Mouse (Mus musculus) left cerebral cortex, adult 18-20 months (tissue): ENCODE data around the gene Hivep3. TPM values are rescaled to one million over a fixed set of nuclear protein-coding genes. Genes with fewer than 3 reads are reported as not detected.

Source experiments
- DNase-seq, 2 experiments: peaks; one replicate each; pipeline ENCODE4 v3.0.0; 2021 to 2022; ENCODE audit warnings: low spot score in 2 of 2, mixed read lengths in 1 of 2
- total RNA-seq, 2 experiments: library from RNA; stranded (reverse); gene quantifications; 2 replicates each; pipeline ENCODE4 v1.2.3; 2021

Hivep3 gene
- total RNA-seq, 2 experiments from 2014 or later, result 56.0 to 56.9 TPM

DNA sequence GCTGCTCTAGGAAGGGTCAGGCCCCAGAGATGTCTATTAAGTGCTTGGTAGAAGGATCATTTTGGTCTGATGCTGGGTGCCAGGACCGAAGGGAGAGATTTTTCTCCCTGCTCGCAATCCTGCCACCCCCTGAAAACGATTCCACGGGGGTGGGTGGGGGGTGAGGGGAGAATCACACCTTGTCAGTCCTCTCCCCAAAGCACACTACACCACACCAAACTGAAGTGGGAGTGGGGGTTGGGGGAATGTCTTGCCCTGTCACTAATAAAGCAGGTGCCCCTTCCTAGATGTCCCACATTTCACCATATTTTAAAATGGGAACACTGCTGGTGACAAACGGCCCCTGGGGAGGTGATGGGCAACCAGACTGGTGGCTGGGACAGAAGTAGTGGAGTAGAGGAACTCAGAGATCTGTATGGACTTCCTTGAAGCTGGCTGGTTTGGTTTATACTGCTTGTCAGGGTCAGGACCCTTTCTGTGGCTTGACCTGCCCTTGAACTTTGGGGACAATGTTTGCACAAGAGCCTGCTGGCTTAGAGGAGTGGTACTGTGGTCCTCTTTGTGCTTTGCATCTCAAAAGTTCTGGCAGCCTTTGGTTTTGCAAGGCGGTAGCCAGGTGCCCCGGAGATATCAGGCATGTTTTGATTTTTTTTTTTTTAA lies 81.7 kb downstream of the Hivep3 start:
- peak in 1 of 2 experiments; percentile 41 for DNase-seq

DNA sequence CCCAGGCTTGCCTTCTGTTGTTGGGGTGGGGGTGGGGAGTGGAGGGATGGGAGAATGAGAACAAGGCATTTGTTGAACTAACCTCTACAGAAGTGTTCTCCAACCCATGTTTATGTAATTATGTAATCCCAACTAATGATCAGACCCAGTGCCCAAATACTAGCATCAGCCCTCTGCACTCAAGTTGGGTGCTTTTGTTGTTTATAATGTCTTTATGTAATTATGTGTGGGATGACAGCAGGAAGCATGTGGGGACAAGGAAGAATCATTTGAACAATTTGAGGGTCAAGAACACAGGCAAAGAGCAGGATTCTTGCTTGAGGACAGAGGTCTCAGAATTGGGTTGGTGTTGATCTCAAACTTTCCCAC lies 82.2 kb downstream of the Hivep3 start:
- no peak for DNase-seq

DNA sequence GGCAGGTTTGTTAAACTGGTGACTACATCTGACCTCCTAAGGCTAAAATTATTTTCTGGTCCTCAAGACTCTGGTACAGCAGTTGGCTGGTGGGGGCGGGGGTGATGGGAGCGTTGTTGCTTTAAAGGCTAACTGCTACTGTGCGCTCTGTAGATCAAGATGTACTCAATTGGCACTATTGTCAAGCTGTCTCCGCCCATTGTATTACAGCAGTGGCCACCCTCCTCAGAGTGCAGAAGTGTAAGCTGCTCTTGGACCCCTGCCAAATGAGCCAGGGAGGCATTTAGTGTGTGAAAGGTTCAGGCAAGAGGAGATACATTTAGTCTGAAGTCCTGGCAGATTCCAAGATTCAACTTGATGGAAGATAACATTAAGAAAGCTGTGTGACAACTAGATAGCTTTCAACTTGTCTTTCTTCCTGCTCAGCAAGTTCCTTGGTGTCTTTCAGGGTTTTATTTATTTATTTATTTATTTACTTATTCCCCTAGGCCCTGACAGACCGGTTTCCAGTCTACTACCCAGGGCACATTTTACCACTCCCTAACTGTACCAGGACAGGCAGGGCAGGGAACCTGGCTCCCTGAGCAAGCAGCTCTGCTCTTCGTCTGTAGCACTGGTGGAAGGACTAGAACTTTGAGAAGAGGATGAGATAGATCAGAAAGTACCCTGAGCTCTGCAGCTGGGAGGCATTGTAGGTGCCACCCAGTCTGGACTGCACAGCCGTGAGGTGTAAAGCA lies 83.2 kb downstream of the Hivep3 start:
- DNase-seq, result peak; percentile 29 to 33

DNA sequence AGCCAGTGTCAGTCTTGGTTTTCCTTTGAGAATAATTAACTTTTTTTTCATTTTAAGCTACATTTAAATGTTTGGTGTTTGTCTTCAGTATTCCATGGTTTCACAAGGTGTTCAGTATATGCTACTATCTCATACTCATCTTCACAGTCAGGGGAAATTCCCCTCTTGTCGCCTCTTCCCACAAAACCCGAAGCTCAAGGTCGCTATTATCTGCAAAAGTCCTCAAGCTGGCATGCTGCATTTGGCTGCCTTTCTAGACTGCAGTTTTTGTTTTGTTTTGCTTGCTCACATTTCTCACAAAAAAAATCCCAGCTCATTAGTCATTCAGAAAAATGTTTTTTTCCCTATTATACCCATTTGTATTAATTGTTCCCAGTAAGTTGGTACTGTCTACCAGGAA lies 92.4 kb downstream of the Hivep3 start:
- no peak for DNase-seq

DNA sequence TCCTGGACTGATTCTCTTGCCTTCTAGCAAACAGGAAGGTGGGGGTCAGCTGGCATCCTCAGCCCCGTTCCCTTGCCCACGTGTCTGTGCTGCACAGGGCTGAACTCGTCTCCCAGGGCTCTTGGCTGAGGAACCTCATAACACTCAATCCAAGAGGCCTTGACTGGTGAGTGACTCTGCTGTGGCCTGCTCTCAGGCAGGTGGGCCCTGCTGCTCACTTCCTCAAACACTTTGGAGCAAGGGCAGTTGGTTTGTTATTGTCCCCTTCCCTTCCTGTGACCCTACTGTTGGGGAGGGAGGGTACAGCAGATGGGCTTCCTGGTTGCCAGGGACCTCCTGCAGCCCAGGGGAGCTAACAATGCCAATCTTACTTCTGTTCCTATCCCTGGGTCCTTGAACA lies 94.8 kb downstream of the Hivep3 start:
- no peak for DNase-seq

DNA sequence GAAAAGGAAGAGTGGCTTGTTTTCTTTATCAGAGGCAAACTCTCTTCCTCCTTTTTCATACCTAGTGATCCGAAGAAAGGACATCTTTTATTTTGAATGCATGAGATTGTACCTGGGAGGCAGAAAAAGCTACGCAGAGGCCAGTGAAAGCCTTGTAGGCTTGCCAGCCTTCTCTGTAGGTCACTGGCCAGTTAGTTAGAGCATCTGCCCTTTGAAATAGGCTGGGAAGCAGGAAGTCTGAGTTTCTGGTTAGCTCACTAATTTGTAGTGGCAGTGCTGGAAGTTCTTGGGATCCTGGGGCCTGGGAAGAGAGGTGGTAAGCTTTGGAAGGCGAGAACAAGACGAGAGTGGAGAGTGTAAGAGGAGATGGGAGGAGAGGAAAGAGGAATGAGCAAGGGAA lies 95.4 kb downstream of the Hivep3 start:
- no peak for DNase-seq

DNA sequence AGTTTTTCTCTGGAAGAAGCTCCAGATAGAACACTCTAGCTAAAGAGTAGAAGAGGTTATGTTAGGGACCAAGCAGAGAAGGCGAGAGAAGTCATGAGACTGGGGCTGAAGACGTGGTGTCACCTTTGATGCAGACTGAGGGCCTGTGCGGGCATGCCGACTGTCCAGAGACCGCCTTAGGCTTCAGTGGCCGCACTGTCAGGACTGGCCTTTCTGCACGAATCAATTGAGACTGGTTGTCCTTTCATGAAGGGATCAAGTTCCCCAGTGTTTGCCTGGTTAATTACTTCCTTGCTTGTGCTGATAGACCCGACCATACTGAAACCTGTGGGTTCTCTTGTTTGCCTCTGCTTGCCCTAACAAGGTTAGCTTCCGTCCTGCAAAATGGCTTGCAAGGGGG lies 99.7 kb downstream of the Hivep3 start:
- no peak for DNase-seq

DNA sequence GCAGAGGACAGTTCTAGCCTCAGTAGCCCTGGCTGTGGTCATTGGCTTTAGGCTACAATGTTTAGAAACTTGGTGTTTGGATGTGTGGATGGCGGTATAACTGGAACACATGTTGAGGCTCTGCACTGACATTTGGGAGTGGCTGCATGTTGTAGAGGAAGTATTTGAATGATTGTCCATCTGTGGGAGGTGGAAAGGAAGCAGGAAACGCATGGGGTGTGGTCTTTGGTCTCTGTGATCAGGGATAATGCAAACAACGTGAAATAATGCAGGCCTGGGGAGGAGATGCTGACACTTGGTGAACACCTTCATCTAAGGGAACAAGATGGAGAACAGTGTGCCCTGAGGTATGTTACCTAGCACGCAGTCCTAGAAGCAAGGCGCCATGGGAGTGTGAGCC lies 100.3 kb downstream of the Hivep3 start:
- DNase-seq, result no peak

DNA sequence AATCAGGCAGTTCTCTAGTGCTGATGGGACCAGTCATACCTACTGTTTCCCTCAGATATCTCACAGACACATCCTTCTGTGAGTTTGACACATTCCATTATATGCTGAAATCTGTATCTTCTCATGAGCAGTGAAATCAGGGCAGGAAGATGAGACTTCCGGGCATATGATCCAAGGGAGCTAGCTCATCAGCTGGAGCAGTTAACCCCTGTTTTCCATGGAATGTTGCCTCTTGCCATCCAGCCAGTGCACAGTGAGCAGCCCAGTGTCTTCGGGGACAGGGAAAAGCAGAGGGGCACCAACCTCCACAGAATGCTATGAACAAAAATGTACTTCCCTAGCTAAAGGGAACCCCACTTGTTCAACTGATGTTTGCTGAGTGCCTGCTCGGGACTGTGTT lies 102.6 kb downstream of the Hivep3 start:
- no peak for DNase-seq

DNA sequence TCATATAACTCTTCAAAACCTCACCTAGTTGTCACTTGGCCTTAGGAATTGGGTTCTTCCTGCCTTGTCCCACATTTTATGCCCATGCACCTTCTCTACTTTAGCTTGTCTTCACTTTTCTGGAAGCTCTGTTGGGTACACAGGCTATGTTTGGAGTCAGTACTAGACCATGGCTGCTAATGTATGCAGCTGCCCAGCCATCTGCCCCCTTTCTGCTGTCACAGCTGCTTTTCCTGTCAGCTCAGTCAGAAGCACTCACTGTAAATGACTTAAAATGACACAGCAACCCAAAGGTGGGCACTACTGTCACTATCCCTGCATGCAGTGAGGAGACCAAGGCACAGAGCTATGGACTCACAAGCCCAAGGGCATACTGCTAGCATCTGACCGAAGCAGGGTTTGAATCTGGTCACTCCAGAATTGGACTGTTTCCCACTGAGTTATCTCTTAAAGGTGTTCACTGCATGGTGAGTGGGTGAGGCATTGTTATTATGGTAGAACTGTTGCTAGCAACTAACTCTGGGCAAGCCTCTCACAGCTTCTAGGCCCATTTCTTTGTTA lies 104.0 kb downstream of the Hivep3 start:
- peak in 1 of 2 experiments; percentile 30 for DNase-seq

DNA sequence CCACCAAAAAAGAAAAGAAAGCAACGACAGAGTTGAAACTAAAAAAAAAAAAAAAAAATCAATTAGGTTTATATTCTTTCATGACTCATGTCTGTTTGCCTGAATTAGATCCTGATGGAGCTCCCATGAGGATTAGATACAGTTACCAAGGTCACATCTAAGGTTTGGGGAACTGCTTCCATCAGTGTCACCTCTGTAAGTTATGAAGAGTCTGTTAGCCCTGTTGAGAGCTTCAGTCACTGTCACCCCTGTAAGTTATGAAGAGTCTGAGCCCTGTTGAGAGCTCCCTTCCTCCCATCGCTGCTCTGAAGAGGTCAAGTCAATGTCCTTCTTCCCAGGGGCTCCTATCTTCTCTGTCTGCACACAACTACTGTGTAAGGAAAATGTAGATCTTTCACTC lies 104.7 kb downstream of the Hivep3 start:
- no peak for DNase-seq

DNA sequence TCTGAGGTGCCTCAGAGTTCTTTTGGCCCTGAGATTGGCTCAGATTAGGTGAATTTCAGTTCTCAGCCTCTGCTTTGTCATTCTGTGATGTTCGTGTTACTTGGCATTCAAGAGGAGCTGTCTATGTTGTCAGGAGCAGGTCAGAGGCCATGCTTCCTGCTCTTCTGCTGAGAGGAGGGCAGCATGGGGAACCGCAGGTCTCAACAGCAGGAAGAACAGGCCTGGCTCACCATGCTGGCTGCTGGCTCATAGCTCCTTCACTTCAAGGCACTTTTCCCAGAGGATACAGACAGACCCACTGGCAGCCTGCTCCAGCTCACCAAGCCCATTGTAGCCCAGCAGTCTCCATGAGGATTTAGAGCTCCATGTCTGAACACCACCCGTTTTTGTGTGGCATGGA lies 109.7 kb downstream of the Hivep3 start:
- DNase-seq, result no peak

DNA sequence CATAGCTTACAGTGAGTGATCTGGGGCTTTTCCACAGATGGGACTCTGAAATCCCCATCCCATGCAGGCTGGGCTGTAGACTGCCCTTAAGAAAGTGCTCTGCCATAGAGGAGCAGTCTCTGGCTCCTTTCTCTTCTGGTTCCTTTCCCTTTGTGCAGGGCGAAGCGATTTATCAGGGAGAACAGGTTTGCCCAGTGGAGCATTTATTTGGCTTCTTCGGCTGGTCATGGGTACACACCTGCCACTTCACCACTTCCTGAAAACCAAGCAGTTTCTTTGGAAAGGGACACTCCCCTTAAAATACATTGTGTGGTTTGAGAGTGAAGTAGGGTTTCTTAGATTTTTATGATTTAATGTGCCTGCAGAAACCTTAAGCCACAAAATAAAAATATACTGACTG lies 110.7 kb downstream of the Hivep3 start:
- no peak for DNase-seq

DNA sequence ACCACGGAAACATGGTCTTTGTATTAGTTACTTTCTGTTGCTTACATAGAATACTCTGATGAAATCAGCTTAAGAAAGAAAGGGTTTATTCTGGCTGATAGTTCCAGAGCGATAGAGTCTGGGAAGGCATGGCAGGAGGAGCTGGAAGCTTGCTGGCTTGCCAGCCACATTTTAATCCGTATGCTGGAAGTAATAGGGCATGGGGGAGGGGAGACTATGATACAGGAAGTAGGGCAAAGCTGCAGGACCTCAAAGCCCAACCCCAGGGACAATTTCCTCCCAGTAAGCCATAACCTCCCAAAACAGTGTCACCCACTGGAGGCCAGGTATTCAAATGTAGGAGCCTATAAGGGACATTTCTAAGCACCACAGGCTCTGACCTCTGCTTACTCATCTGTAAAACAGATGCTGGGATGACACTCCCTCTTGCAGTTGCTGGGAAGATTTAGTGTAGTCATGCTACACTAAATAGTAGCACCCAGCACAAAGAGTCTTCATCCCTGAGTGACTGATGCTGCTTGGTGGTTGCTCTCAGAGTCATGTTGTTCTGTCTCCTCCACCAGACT lies 112.1 kb downstream of the Hivep3 start:
- no peak for DNase-seq

DNA sequence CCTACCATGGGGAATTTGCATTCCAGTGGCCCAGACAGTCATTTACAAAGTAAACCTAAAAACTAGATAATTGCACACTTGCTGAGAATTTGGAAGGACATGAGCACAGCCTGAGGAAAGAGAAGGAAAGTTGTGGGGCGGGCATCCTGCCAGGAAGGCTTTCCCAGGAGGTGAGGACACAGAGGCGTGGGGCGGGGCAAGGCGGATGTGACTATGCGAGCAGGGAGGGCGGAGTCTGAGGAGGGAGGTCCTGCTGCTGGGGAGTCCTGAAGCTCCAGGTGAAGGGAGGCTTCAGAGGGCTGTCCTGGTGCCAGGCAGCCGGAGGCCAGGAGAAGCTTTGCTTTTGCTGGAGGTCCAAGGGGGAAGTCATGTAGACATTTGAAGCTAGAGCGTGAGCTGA lies 118.9 kb downstream of the Hivep3 start:
- DNase-seq, result peak in 1 of 2 experiments; percentile 21

DNA sequence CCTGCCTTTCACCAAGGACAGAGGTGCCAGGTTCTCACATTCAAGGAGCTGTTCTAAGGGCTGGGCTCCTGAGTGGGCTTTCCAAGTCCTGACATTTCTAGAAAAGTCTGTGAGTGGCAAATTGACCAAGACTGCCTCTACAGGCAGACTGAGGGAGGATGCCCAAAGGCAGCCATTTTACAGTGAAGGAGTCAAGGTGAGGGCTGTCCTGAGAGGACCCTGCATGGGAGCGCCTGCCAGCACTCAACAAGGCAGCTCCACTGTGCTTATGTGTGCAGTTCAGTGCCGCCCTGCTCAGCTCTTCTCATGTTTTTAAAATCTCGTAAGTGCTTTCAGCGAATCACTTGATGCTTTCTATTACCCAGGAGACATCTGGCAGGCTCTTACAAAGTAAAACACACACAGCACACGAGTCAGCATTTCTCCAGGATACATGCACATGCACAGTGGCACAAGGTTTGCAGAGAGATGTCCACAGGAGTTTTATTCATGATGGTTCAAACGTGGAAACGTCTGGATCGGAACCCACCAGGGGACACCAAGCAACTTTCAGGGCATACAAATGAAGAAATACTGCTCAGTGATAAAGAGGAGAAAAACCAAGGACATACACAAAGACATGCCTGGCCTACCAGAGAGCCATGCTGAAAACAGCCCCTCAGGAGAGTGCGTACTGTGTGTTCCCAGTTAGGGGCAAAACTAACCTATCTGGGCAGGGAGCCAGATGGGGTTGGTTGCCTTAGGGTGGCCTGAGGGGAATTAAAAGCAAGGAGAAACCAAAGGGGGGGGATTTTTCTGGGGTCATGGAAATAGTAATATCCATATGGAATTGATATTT lies 120.9 kb downstream of the Hivep3 start:
- DNase-seq, result no peak

DNA sequence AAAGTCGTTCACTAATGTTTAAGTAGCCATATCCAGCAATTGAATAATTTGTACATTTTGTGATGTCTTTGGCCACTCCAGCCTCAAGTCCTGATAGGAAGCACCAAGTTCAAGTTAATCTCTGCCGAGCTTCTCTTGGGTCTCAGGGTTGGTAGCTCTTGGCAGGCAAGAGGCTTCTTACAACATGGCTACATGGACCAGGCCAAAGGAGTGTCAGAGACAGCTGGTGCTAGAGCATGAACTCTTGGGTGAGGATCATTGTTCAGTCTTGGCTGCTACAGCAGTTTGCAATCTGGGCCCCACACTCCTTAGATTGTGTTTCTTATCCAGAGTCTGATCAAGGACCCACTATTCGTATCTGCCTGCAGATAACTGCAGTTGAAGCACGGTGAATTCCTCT lies 125.9 kb downstream of the Hivep3 start:
- DNase-seq, result no peak

DNA sequence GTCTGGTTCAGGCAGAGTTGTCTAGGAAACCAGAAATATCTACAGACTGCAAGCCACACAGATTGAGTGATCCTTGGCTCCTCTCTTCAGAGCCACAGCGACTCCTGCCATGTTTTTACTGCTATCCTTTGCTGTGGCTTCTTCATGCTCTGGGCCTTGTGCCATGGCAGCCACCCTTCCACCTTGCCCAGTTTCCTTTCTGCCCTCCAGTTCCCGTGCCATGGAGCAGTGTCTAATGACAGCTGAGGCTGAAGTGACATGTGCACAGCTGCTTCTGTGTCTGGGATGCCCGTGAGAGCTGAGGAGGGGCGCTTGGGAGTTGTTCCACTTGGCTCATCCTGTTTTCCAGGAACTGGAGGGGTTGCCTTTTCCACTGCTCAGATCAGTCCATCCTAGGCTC lies 127.4 kb downstream of the Hivep3 start:
- no peak for DNase-seq

DNA sequence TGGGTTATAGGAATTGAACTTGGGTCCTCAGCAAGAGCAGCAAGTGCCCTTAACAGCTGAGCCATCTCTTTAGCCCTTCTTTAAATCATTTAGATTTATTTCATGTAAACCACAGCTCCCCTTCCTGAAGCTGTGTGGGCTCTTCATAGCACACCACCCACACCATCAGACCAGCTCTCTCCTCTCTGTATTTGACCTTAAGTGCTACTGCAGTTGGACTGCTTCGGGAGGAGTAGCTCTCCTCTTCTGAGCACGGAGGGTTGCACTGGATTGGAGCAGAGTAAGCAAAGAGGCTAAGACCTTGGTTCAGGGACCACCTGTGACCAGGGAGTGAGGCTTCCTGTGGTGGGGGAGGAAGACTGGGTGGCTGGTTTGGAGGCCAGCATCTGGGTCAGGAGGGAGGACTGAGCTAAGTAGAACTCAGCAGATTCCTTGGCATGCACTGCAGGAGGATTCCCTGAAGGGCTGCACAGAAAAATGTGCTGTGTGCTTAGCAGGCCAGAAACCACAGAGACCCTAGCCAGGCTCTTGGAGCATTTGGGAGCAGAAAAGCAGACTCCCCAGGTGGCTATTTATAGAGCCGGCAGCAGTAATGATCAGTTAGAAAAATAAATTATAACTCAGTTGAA lies 132.4 kb downstream of the Hivep3 start:
- no peak for DNase-seq

DNA sequence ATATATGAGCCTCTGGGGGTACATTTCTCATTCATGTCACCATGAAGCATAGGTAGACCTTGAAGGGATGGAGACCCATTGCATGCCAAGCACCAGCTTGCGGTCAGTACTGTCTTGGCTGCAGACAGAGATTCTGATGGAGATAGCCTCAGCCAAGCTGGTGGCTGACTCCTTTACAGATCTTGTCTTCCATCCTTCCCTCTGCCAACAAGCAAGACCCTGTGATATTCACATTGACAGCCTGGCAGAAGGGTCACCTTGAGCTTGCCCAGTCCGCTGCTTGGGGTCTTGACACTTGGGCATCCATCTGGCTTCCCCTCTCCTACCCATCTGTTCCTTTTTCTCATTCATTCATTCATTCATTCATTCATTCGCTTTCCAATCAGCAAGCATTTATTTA lies 133.5 kb downstream of the Hivep3 start:
- no peak for DNase-seq

DNA sequence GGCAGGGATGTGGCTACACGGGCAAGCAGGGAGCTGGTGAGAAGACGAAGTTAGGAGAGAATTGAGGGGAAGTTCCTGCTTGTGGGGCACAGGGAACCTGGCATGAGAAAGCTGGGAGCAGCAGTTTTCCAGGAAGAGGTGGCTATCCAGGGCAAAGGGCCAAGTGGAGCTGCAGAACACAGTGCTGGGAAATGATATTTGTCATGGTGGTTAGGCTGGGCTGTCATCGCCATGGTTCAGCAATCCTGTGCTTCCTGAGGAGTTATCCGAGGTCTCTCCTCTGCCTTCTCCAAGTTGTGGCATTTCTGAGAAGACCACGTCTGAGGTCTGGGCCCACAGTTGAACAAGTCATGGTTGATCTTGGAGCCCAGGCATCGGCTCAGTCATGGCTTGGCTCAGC lies 136.8 kb downstream of the Hivep3 start:
- DNase-seq, result no peak
